Mouse (Mus musculus): ENCODE measurements around the gene Pdgfc.

DNA sequence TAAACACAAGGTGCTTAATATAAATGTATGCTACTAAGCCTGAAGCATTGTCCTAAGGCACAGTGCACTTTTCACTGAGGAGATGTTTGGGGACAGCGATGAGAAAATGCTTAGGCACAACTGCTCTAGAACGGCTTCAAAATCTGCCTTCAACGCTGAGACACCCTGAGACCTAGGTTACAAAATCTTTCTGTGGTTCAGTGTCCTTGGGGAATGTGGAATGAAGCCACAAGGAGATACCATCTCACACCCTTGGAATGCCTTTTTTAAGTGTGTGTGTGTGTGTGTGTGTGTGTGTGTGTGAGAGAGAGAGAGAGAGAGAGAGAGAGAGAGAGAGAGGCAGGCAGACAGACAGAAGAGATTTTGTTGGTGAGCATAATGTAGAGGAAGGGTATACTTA is 7.9 kb upstream of the Pdgfc start:
- TF ChIP-seq POLR2A (IDR thresholded peaks at IDR 0.05; ENCODE audit: extremely low read depth, insufficient read depth, low read length) (no peak), CTCF (IDR thresholded peaks at IDR 0.05; ENCODE audit: extremely low read depth, insufficient read depth, low read length) (no peak)

Data from cortical plate, adult 2 months (tissue).